Mouse (Mus musculus) limb, embryonic 10.5 days (tissue): ENCODE measurements at regions not wholly inside any gene's neighbourhood (a gene's known extent, or its start where the extent isn't known, plus 50 kb on each side); places are given as distances from the start of the nearest gene placed in this dataset.

Source experiments
- DNase-seq: peaks from one replicate; pipeline ENCODE4 v3.0.0-alpha.2; 2017; ENCODE audit warnings: low spot score
- H3K27ac ChIP-seq: fragments of 300-500 bp; sonication (generic); 2 replicates; pipeline ENCODE4 v1.5.1; 2016; ENCODE audit warnings: mild to moderate bottlenecking
- H3K27me3 ChIP-seq: fragments of 300-500 bp; sonication (generic); 2 replicates; pipeline ENCODE4 v1.6.1; 2016; ENCODE audit warnings: low read depth, mild to moderate bottlenecking; ENCODE audit not compliant: poor library complexity, severe bottlenecking
- H3K36me3 ChIP-seq: fragments of 300-500 bp; sonication (generic); 2 replicates; pipeline ENCODE4 v1.6.1; 2016; ENCODE audit warnings: mild to moderate bottlenecking, moderate library complexity
- H3K4me1 ChIP-seq: fragments of 300-500 bp; sonication (generic); 2 replicates; pipeline ENCODE4 v1.6.1; 2016
- H3K4me3 ChIP-seq: fragments of 300-500 bp; sonication (generic); 2 replicates; pipeline ENCODE4 v1.5.1; 2016; ENCODE audit warnings: mild to moderate bottlenecking, moderate library complexity
- H3K9me3 ChIP-seq: fragments of 300-500 bp; sonication (generic); replicated peaks from 2 replicates; pipeline ENCODE4 v1.6.1; 2016; ENCODE audit warnings: mild to moderate bottlenecking
- WGBS: fragments of 180-500 bp; shearing (Covaris S2); methylation state at CpG from one replicate; pipeline ENCODE4 v1.1.7; 2016; 5-methylcytosine and 5-hydroxymethylcytosine counted together

DNA sequence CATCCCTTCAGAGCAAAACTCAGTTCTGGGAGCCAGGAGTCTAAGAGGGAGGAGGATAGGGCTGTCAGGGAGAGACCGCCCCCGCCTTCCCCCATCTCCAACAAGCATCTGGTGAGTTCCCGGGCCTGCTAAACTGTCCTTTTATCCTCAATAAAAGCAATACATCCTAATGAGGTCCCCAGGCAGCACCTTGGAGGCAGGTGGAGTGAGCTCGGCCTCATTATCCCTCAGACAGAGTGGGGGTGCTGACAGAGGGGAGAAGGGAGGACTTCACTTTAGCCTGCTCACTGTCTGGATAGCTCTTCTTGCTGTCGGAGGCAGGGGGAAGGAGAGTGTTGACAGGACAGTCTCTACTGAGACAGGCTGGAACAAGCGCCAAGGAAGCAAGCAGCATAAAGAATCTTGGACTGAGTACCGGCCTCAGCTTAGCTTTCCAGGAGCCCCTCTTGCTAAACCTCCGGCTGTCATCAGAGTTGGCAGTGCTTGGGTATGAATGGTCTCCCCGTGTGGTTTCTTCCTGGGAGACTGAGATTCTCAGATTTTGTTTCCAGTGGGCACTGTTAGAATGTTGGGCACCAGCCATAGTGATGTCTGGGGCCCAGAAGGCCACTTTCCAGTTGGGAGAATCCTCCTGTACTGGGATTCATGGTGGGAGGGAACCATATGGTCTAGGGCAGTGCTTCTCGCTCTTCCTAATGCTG, 537.3 kb downstream of the Tbc1d22a start:
- Histone ChIP-seq H3K9me3 (no peaks in the 10 kb centered on the region), H3K4me1 (no peaks in the 10 kb centered on the region), H3K27ac (no peak overlapping the region), H3K36me3 (no peaks in the 10 kb centered on the region), H3K4me3 (no peak overlapping the region), H3K27me3 (no peaks in the 10 kb centered on the region)
- no peak for DNase-seq
- 70% methylated on average over 10 of the region's 10 CpGs for WGBS

GRCm38 (mm10) chr15:86763581-86764375, 549.5 kb downstream of the Tbc1d22a start:
- 91% methylated on average over 10 of the region's 10 CpGs for WGBS
- DNase-seq, result no peak
- H3K4me1 ChIP-seq, result no peaks in the 10 kb centered on the region

DNA sequence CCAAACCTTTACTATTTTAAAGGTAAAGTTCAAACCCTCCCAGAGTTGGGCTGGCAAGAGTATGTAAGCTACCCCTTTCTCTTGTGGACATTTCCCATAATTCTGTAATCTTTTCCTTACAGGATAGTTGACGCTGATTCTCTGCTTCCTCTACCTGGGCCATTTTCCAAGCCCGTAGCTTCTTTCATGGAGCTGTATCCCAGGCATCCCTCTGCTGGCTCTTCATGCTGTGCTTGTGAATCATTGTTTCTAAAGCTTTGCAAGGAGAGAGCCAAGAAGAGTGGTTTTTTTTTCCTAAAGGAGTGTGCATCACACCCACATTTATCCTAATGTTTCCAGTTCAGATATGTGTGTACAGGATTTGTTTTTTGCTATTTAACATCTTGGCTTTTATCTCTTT, 553.4 kb downstream of the Tbc1d22a start:
- no peaks in the 10 kb centered on the region for H3K27me3 ChIP-seq
- no peak overlapping the region for H3K4me3 ChIP-seq
- H3K27ac ChIP-seq, result no peak overlapping the region
- H3K4me1 ChIP-seq, result no peaks in the 10 kb centered on the region
- 84% methylated on average over 2 of the region's 2 CpGs for WGBS
- no peaks in the 10 kb centered on the region for H3K9me3 ChIP-seq
- H3K36me3 ChIP-seq, result no peaks in the 10 kb centered on the region
- DNase-seq, result no peak

More at GRCm38 (mm10) chr15:86763581-86764375, 549.5 kb downstream of the Tbc1d22a start:
- H3K9me3 ChIP-seq, result no peaks in the 10 kb centered on the region
- no peak overlapping the region for H3K27ac ChIP-seq
- no peak overlapping the region for H3K4me3 ChIP-seq
- no peaks in the 10 kb centered on the region for H3K36me3 ChIP-seq
- H3K27me3 ChIP-seq, result no peaks in the 10 kb centered on the region

- DNase-seq, result no peak
- no peaks in the 10 kb centered on the region for H3K36me3 ChIP-seq
- no peak overlapping the region for H3K27ac ChIP-seq
- H3K9me3 ChIP-seq, result no peaks in the 10 kb centered on the region
- no peaks in the 10 kb centered on the region for H3K27me3 ChIP-seq
- 81% methylated on average over 7 of the region's 7 CpGs for WGBS
- H3K4me3 ChIP-seq, result no peak overlapping the region
- no peaks in the 10 kb centered on the region for H3K4me1 ChIP-seq
These were observed 558.8 kb downstream of the Tbc1d22a start for GRCm38 (mm10) chr15:86773041-86773440.

DNA sequence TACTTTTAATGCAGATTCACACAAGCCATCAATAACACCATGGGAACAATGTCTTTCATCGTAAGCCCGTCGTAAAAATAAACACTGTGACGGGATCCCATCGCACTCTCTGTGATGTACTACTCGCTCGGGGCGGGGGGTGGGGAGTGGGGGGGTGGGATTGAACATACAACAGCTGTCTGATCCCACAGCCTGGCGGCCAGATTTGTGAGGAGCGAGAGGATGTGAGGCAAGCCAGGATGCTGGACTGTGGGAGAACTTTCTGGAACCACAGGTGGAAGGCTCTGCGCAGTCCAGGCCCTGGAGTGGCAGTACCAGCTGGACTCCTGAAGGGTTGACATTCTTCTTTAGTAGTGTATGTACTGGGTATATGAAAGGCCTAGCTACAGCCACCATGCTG, 563.7 kb downstream of the Tbc1d22a start:
- DNase-seq, result no peak
- Histone ChIP-seq H3K4me3 (no peak overlapping the region), H3K9me3 (no peaks in the 10 kb centered on the region), H3K36me3 (no peaks in the 10 kb centered on the region), H3K4me1 (no peaks in the 10 kb centered on the region), H3K27me3 (no peaks in the 10 kb centered on the region), H3K27ac (no peak overlapping the region)
- 92% methylated on average over 11 of the region's 11 CpGs for WGBS

- H3K9me3 ChIP-seq, result no peaks in the 10 kb centered on the region
- DNase-seq, result no peak
- no peak overlapping the region for H3K27ac ChIP-seq
- 94% methylated on average over 11 of the region's 11 CpGs for WGBS
- H3K4me3 ChIP-seq, result no peak overlapping the region
- no peaks in the 10 kb centered on the region for H3K27me3 ChIP-seq
- no peaks in the 10 kb centered on the region for H3K36me3 ChIP-seq
- H3K4me1 ChIP-seq, result no peaks in the 10 kb centered on the region
These were observed 566.9 kb downstream of the Tbc1d22a start for GRCm38 (mm10) chr15:86781160-86781559.

DNA sequence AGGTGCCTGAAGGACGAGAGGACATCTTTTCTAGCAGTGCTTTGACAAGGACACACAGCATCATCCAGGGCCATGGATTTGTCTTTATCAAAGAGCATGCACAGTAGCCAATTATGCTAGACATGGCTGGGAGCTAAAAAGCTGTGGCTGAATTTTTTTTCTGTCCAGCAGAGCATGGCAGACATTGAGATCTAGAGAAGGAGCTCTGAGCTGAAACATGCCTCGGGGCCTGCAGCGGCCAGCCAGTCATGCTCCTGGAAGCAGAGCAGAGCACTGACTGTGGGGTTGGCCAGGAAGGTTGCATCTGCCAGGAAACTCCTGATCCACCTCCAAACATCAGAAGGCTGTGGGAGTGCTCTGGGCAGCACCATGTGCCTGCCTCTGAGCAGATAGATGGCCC, 580.5 kb downstream of the Tbc1d22a start:
- no peak overlapping the region for H3K27ac ChIP-seq
- no peak for DNase-seq
- H3K4me1 ChIP-seq, result peaks cover 8% of the 10 kb centered on the region
- no peaks in the 10 kb centered on the region for H3K36me3 ChIP-seq
- 78% methylated on average over 3 of the region's 3 CpGs for WGBS
- no peaks in the 10 kb centered on the region for H3K27me3 ChIP-seq
- H3K4me3 ChIP-seq, result no peak overlapping the region
- no peaks in the 10 kb centered on the region for H3K9me3 ChIP-seq

DNA sequence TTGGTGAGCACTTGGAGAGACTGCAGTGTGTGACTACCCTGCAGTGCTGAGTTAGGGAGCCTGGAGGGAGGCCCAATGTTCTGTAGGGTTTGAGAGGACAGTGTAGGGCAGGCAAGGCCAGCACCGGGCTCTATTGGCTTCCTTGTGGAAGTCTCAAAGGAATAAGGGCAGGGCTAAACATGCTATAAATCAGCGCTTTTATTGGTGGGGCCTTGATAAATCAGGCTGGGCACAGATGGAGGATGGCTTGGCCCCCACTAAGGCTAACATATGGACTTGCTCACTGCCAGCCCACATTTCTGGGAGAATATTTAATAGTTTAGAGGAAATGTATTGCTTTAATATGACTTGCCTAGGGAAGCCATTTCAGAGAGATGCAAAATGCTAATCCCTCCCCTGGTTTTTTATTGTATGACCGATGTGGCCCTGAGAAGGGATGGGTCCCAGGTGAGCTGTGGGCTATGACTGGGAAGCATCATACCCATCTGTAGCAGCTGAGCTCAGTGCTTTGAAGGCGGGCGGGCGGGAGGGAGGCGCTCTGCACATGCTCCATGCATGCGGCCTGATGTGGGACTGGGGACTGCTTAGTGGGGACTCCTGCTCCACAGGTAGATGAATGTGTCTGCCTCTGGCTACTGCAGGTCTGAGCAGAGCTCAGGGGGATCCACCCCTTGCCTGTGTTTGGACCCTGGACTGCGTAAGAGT, 584.4 kb downstream of the Tbc1d22a start:
- Histone ChIP-seq H3K36me3 (no peaks in the 10 kb centered on the region), H3K4me3 (no peak overlapping the region), H3K4me1 (peaks cover 8% of the 10 kb centered on the region), H3K9me3 (no peaks in the 10 kb centered on the region), H3K27me3 (no peaks in the 10 kb centered on the region), H3K27ac (no peak overlapping the region)
- WGBS, result 86% methylated on average over 9 of the region's 9 CpGs
- DNase-seq, result no peak

GRCm38 (mm10) chr15:86807296-86808080, 593.2 kb downstream of the Tbc1d22a start:
- Histone ChIP-seq H3K4me3 (no peak overlapping the region), H3K27ac (no peak overlapping the region), H3K4me1 (no peaks in the 10 kb centered on the region), H3K36me3 (no peaks in the 10 kb centered on the region), H3K9me3 (no peaks in the 10 kb centered on the region), H3K27me3 (no peaks in the 10 kb centered on the region)
- 83% methylated on average over 13 of the region's 13 CpGs for WGBS
- no peak for DNase-seq

GRCm38 (mm10) chr15:86811821-86812220, 597.6 kb downstream of the Tbc1d22a start:
- no peak overlapping the region for H3K4me3 ChIP-seq
- H3K27ac ChIP-seq, result no peak overlapping the region
- 48% methylated on average over 2 of the region's 2 CpGs for WGBS
- H3K4me1 ChIP-seq, result no peaks in the 10 kb centered on the region
- no peaks in the 10 kb centered on the region for H3K27me3 ChIP-seq
- H3K36me3 ChIP-seq, result no peaks in the 10 kb centered on the region
- no peak for DNase-seq
- H3K9me3 ChIP-seq, result no peaks in the 10 kb centered on the region

DNA sequence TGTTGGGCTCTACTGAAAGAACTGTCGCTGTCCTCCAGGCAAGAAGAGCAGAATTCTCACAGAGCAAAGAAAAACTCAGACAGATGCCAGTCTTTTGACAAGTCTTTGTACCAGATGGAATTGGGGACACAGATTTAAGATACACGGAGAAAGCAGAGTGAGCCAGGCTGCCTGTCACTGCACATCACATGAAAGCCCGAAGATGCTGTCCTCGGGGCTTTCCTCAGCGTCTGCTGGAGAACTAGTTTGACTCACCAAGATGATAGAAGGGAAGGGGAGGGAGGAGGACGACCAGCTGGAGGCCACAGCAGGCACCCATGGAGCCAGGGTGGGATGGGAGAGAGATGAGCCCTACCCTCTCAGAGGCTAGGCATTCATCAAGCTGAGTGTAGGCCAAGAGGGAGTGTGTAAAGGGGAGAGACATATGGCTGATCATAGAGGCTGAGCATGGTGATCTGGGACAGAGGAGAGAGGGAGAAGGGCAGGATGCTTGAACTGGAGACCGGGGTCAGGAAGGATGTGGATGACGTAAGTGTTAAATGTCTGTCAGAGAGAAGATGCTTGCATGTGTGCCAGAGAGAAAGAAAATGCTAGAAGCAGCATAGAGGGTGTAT, 600.7 kb downstream of the Tbc1d22a start:
- no peak for DNase-seq
- 78% methylated on average over 8 of the region's 8 CpGs for WGBS
- H3K27me3 ChIP-seq, result no peaks in the 10 kb centered on the region
- no peak overlapping the region for H3K27ac ChIP-seq
- no peaks in the 10 kb centered on the region for H3K4me1 ChIP-seq
- no peaks in the 10 kb centered on the region for H3K9me3 ChIP-seq
- H3K4me3 ChIP-seq, result no peak overlapping the region
- H3K36me3 ChIP-seq, result no peaks in the 10 kb centered on the region

DNA sequence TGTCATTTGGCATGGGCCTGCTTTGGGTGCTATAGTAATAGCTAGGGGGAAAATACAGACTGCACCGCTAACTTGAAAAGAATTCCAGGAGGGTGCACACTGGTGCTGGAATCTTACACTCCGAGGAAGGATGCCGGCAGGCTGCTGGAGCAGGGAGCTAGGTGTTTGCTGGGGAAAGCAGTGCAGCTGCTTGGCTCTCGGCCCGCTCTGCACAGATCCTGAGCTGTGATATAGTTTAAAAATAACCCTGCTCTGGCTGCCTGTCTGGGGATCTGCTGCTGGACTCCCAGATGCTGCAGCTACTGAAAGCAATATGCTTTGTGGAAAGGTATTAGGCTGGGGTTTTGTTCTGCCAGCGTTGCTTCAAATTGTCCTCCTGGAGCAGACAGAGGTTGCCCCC, 621.7 kb downstream of the Tbc1d22a start:
- 71% methylated on average over 6 of the region's 6 CpGs for WGBS
- H3K4me3 ChIP-seq, result no peak overlapping the region
- DNase-seq, result no peak

More for the DNA sequence above, 621.7 kb downstream of the Tbc1d22a start:
- Histone ChIP-seq H3K36me3 (no peaks in the 10 kb centered on the region), H3K27ac (no peak overlapping the region), H3K9me3 (no peaks in the 10 kb centered on the region), H3K4me1 (no peaks in the 10 kb centered on the region), H3K27me3 (no peaks in the 10 kb centered on the region)
